Mouse (Mus musculus): ENCODE measurements around the gene Ing5. TPM values are rescaled to one million over a fixed set of nuclear protein-coding genes. Genes with fewer than 3 reads are reported as not detected.

Ing5 gene
- 7.4 TPM for polyA plus RNA-seq (2014; fragmentation: Illumina TruSeq; extraction: RNeasy Lipid Tissue Mini Kit (QIAGEN cat#74804); ENCODE audit: low read depth, low replicate concordance)

GRCm38 (mm10) chr1:93803556-93804507 lies at the start of gene Ing5:
Ing5 (plus strand) TSS chr1:93803965.

GRCm38 (mm10) chr1:93754573-93755290 lies 49.0 kb upstream of the Ing5 start, which contains the start of gene Thap4:
Thap4 (minus strand) TSS chr1:93754864.

DNA sequence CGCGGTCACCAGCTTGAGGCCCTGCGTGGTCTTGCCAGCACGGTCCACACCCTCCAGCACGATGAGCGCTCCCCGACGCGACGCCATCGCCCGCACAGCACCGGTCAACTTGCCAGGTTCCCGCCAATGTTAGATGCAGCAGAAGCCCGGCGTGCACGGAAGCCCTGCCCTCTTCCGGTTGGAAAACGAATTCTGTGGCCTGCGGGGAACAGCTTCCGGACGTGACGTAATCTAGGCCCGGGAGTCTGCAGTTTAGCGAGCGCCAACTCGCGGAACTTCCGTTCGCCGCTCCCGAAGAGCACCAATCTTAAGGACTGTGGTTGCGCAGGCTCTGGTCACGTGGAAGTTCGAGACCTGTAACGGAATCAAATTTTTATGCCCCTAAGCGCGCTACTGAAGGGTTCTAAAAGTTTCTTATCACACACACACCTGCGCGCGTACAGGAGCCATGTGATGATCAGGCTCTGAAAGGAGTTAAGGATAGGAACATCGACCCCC lies 2.0 kb upstream of the Ing5 start, which contains the start of gene Dtymk:
Dtymk (minus strand) TSS at position 194 of the 498 bp plus-strand sequence.

DNA sequence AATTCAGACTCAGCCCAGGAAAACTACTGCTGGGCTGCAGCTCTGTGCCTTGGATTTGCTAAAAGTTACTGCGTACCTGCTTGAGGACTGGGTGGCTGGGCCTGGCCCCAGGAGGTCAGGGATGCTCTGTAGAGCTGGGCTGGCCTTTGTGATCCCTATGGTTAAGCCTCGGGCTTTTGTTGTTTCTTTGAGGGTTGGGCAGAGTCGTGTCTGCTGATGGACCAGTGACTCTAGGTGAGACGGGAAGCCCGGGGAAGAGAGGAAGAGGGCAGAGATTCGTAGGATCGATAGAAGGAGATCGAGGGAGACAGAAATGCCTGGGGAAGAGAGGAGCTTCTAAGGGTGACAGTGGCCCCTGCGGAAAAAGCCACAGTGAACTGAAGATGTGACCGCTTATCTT lies 20.8 kb downstream of the Ing5 start, which contains the start of gene D2hgdh:
D2hgdh (plus strand) TSS at position 301 of the 400 bp plus-strand sequence.

DNA sequence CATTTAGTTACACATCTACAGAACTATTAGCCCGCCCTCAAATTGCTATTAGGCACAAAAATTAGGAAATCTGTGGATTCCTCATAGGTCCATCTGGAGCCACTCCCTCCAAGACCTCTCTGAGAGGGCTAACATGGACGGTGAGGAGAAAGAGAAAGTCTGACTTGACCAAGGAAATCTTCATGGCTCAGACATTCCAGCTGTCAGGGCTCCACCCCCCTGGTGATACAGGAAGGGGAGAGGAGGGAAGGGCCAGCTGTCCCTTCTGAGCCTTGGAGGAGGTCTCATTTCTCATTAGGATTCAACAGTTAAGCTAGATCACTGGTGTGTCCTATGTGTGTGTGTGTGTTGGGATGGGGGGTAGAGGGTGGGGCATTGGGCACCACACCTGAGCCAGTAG lies 57.3 kb downstream of the Ing5 start, which contains the start of gene Gal3st2:
Gal3st2 (plus strand) TSS at position 259 of the 400 bp plus-strand sequence.

Other genes with a start within 250 kb of the Ing5 start
- gene Stk25, start 145.3 kb upstream of the Ing5 start, polyA plus RNA-seq (2014; fragmentation: Illumina TruSeq; extraction: RNeasy Lipid Tissue Mini Kit (QIAGEN cat#74804); ENCODE audit: low read depth, low replicate concordance): 22.7 TPM
- gene Bok, start 118.3 kb upstream of the Ing5 start, polyA plus RNA-seq (2014; fragmentation: Illumina TruSeq; extraction: RNeasy Lipid Tissue Mini Kit (QIAGEN cat#74804); ENCODE audit: low read depth, low replicate concordance): 0.52 TPM
- gene Atg4b, start 52.5 kb upstream of the Ing5 start, polyA plus RNA-seq (2014; fragmentation: Illumina TruSeq; extraction: RNeasy Lipid Tissue Mini Kit (QIAGEN cat#74804); ENCODE audit: low read depth, low replicate concordance): 47.5 TPM
- 46.9 TPM for gene Thap4, start 49.1 kb upstream of the Ing5 start, polyA plus RNA-seq (2014; fragmentation: Illumina TruSeq; extraction: RNeasy Lipid Tissue Mini Kit (QIAGEN cat#74804); ENCODE audit: low read depth, low replicate concordance)
- 67.9 TPM for gene Dtymk, start 2.0 kb upstream of the Ing5 start, polyA plus RNA-seq (2014; fragmentation: Illumina TruSeq; extraction: RNeasy Lipid Tissue Mini Kit (QIAGEN cat#74804); ENCODE audit: low read depth, low replicate concordance)
- 6.7 TPM for gene D2hgdh, start 20.9 kb downstream of the Ing5 start, polyA plus RNA-seq (2014; fragmentation: Illumina TruSeq; extraction: RNeasy Lipid Tissue Mini Kit (QIAGEN cat#74804); ENCODE audit: low read depth, low replicate concordance)
- gene Gal3st2, start 57.3 kb downstream of the Ing5 start, polyA plus RNA-seq (2014; fragmentation: Illumina TruSeq; extraction: RNeasy Lipid Tissue Mini Kit (QIAGEN cat#74804); ENCODE audit: low read depth, low replicate concordance): 1.4 TPM
- not detected for gene Gal3st2b, start 114.3 kb downstream of the Ing5 start, polyA plus RNA-seq (2014; fragmentation: Illumina TruSeq; extraction: RNeasy Lipid Tissue Mini Kit (QIAGEN cat#74804); ENCODE audit: low read depth, low replicate concordance)
- gene Gal3st2c, start 186.5 kb downstream of the Ing5 start, polyA plus RNA-seq (2014; fragmentation: Illumina TruSeq; extraction: RNeasy Lipid Tissue Mini Kit (QIAGEN cat#74804); ENCODE audit: low read depth, low replicate concordance): not detected
- not detected for gene Neu4, start 216.5 kb downstream of the Ing5 start, polyA plus RNA-seq (2014; fragmentation: Illumina TruSeq; extraction: RNeasy Lipid Tissue Mini Kit (QIAGEN cat#74804); ENCODE audit: low read depth, low replicate concordance)
- gene Pdcd1, start 248.6 kb downstream of the Ing5 start, polyA plus RNA-seq (2014; fragmentation: Illumina TruSeq; extraction: RNeasy Lipid Tissue Mini Kit (QIAGEN cat#74804); ENCODE audit: low read depth, low replicate concordance): not detected